Mouse (Mus musculus) intestine, embryonic 16.5 days (tissue): Measurements from ENCODE around the gene Cct6b. TPM values are rescaled to one million over a fixed set of nuclear protein-coding genes. Genes with fewer than 3 reads are reported as not detected.

Experiments used
- ATAC-seq: fragments of 200-750 bp; cut with Nextera tagmentation; 2 replicates; pipeline ENCODE4 v1.8.0; 2017; ENCODE audit warnings: moderate TSS enrichment, moderate library complexity
- H3K27ac ChIP-seq: fragments of 300-500 bp; sonication (generic); 2 replicates; pipeline ENCODE4 v1.5.1; 2014; ENCODE audit warnings: mild to moderate bottlenecking, low read length
- H3K27me3 ChIP-seq: fragments of 300-500 bp; sonication (generic); replicated peaks from 2 replicates; pipeline ENCODE4 v1.6.1; 2014; ENCODE audit warnings: low read length, control low read depth, mixed read lengths; ENCODE audit not compliant: control insufficient read depth, insufficient read depth
- H3K36me3 ChIP-seq: fragments of 300-500 bp; sonication (generic); 2 replicates; pipeline ENCODE4 v1.6.1; 2014; ENCODE audit warnings: low read length, control low read depth; ENCODE audit not compliant: control insufficient read depth, insufficient read depth
- H3K4me1 ChIP-seq: fragments of 300-500 bp; sonication (generic); 2 replicates; pipeline ENCODE4 v1.6.1; 2014; ENCODE audit warnings: low read length, control low read depth, mixed read lengths; ENCODE audit not compliant: control insufficient read depth, insufficient read depth
- H3K4me2 ChIP-seq: fragments of 300-500 bp; sonication (generic); 2 replicates; pipeline ENCODE4 v1.6.1; 2014; ENCODE audit warnings: low read depth, low read length, control low read depth
- H3K4me3 ChIP-seq: fragments of 300-500 bp; sonication (generic); 2 replicates; pipeline ENCODE4 v1.5.1; 2014; ENCODE audit warnings: mild to moderate bottlenecking, low read length
- H3K9ac ChIP-seq: fragments of 300-500 bp; sonication (generic); 2 replicates; pipeline ENCODE4 v1.6.1; 2014; ENCODE audit warnings: low read depth, low read length
- H3K9me3 ChIP-seq: fragments of 300-500 bp; sonication (generic); 2 replicates; pipeline ENCODE4 v1.6.1; 2016; ENCODE audit warnings: low read length, control low read depth; ENCODE audit not compliant: control insufficient read depth
- WGBS: fragments of 180-500 bp; shearing (Covaris S2); extraction: QIAGEN DNeasy Blood & Tissue Kit; methylation state at CpG from one replicate; pipeline ENCODE4 v1.1.7; 2014; 5-methylcytosine and 5-hydroxymethylcytosine counted together
- polyA plus RNA-seq: library from polyadenylated mRNA; unstranded; fragments of >200 nt; fragmentation: Nextera tagmentation; extraction: Ambion mirVana; gene quantifications from 2 replicates; pipeline ENCODE4 v1.2.1, GENCODE M21; 2015

Gene Cct6b
- polyA plus RNA-seq, 1 experiment from 2014 or later: 0.49 TPM

DNA sequence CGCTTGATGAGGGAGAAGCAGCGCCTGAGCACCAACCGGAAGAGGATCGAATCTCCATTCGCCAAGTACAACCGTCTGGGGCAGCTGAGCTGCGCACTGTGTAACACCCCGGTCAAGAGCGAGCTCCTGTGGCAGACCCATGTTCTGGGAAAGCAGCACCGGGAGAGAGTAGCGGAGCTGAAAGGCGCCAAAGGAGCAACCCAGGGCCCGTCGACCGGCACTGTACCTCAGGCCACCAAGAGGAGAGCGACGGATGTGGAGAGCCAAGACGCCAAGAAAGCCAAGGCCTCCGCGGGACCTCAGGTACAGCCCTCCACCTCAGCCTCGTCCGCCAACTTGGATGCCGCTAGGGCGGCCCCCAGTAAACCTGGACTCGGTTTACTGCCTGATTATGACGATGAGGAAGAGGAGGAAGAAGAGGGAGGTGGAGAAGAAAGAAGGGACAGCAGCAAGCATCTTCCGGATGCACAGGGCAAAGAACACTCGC lies 360 bp upstream of the Cct6b start:
- WGBS: under 1% methylated on average over 28 of the region's 28 CpGs
- H3K4me2 ChIP-seq: peak overlapping the region; percentile 81
- peaks cover 10% of the 10 kb centered on the region for H3K4me1 ChIP-seq
- no peaks in the 10 kb centered on the region for H3K36me3 ChIP-seq
- ATAC-seq: peak; percentile 78
- no peaks in the 10 kb centered on the region for H3K27me3 ChIP-seq
- peak overlapping the region; percentile 87 for H3K4me3 ChIP-seq
- H3K9me3 ChIP-seq: no peaks in the 10 kb centered on the region
- peak overlapping the region; percentile 88 for H3K9ac ChIP-seq
- H3K27ac ChIP-seq: peak overlapping the region; percentile 89

DNA sequence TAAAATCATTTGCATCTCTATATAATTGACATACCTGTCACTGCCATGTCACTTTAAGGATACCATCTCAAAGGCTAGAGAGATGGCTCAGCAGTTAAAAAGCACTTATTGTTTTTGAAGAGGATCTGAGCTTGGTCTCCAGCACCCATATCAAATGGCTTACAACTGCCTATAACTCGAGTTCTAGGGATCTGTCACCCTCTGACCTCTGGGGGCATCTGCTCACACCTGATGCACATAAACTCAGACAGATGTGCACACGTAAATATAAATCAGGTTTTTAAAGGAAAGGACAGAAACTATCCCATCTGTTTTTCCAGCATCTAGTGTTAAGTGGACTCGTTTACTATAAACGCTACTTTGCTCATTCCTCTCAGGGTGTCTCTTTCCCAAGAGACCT lies 860 bp downstream of the Cct6b start:
- H3K9ac ChIP-seq: peak overlapping the region; percentile 88; the same call in 1 of the 2 replicates
- H3K9me3 ChIP-seq: no peaks in the 10 kb centered on the region
- H3K27me3 ChIP-seq: no peaks in the 10 kb centered on the region
- H3K36me3 ChIP-seq: no peaks in the 10 kb centered on the region
- H3K4me3 ChIP-seq: peak overlapping the region; percentile 87
- ATAC-seq: no peak
- peaks cover 10% of the 10 kb centered on the region for H3K4me1 ChIP-seq
- WGBS: 7% methylated on average over 4 of the region's 4 CpGs
- 0 out of 2 replicates have a peak overlapping the region, but pooled peaks have one; percentile 89 for H3K27ac ChIP-seq
- H3K4me2 ChIP-seq: peak overlapping the region; percentile 68

DNA sequence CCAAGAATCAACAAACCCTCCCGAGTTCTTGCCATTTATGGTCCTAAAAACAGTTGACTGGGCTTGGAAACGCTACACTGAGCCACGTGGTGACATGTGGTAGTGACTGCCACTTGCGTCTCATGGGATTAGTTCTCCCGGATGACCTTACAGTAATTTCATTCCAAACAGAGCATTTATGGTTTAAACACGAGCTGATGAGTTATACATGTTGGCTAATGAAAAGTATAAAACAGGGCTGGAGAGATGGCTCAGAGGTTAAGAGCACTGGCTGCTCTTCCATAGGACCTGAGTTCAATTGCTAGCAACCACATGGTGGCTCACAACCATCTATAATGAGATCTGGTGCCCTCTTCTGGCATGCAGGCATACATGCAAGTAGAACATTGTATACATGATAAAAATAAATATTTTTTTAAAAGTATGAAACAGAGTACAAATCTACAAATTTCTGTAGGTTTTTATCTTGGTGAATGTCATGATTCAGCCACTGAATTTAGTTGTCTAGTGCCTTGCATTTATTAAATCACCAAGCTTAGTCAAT lies 1.8 kb downstream of the Cct6b start:
- Histone ChIP-seq H3K4me1 (peaks cover 10% of the 10 kb centered on the region), H3K9me3 (no peaks in the 10 kb centered on the region), H3K27ac (no peak overlapping the region), H3K27me3 (no peaks in the 10 kb centered on the region), H3K4me2 (no peak overlapping the region), H3K4me3 (no peak overlapping the region), H3K9ac (no peak overlapping the region), H3K36me3 (no peaks in the 10 kb centered on the region)
- ATAC-seq: no peak
- 85% methylated on average over 6 of the region's 6 CpGs for WGBS

DNA sequence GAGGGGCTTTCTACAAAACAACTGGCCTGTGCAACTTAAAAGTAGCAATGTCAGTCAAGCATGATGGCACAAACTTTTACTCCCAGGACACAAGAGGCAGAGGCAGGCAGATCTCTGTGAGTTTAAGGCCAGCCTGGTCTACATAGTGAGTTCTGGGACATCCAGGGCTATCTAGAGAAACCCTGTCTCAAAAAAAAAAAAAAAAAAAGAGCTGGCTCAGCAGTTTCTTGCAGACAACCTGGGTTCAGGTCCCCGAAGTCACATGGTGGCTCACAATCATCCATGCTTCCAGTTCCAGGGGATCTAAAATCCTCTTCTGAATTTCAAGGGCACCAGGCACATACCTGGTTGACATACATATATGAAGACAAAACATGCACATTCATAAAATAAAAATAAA lies 8.2 kb downstream of the Cct6b start:
- H3K36me3 ChIP-seq: no peaks in the 10 kb centered on the region
- no peaks in the 10 kb centered on the region for H3K9me3 ChIP-seq
- no peak overlapping the region for H3K27ac ChIP-seq
- no peaks in the 10 kb centered on the region for H3K4me1 ChIP-seq
- no peak overlapping the region for H3K9ac ChIP-seq
- H3K4me3 ChIP-seq: no peak overlapping the region
- H3K27me3 ChIP-seq: no peaks in the 10 kb centered on the region
- WGBS: 88% methylated on average over 1 of the region's 1 CpGs
- ATAC-seq: no peak
- no peak overlapping the region for H3K4me2 ChIP-seq

DNA sequence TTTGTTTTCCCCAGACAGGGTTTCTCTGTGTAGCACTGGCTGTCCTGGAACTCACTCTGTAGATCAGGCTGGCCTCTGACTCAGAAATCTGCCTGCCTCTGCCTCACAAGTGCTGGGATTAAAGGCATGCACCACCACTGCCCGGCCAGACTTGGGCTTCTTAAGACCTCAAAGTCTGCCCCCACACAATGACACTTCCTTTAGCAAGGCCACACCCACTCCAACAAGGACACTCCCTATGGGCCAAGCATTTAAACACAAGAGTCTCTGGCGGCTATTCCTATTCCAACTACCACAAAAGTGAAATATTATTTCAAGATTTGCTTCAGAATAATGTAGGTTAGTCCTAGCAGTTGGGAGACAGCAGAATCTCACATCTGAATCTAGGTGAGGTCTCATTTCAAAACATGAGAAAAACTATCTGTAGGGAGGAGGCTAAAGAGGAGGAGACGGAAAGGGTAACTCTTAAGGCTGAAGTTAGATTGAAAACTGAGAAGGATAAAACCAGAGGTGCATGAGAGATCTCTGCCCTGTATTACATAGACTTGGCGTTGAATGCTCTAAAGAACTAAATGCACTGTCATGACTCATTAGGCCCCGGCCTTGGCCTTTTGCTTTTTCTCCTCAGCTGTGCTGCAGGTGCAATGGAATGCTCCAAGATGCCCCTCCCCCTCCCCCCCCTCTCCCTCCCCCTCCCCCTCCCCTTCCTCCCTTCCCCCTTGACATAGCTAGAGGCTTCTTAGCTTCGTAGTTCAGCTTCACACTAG lies 11.6 kb downstream of the Cct6b start:
- WGBS: 75% methylated on average over 6 of the region's 6 CpGs
- Histone ChIP-seq H3K4me2 (no peak overlapping the region), H3K9me3 (no peaks in the 10 kb centered on the region), H3K4me1 (no peaks in the 10 kb centered on the region), H3K27ac (no peak overlapping the region), H3K36me3 (no peaks in the 10 kb centered on the region), H3K27me3 (no peaks in the 10 kb centered on the region), H3K9ac (no peak overlapping the region), H3K4me3 (no peak overlapping the region)
- no peak for ATAC-seq

DNA sequence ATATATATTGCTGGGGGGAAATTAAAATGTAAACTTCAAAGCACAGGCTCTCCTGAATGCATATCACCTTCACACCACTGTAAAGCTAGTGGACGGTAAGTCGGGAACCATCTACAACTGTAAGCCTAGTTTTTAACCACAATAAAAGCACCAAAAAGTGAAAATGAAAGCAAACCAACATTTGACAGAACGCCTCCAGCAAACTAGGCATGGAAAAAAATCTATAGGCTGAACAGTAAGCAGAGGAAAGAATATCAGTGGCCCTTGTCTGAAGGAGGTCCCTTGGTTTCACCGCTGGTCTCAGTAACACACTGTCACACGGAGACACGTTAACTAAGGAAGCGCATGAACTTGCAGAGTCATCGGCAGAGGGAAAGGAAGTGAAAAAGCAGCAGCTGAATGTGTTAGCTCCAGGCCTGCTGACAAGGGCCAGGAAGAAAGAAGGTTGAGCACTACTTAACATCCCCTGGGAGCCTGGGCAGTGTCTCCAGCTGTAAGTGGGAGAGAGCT lies 17.2 kb downstream of the Cct6b start:
- H3K9me3 ChIP-seq: peaks cover 4% of the 10 kb centered on the region; the same call in 1 of the 2 replicates
- H3K4me2 ChIP-seq: no peak overlapping the region
- H3K36me3 ChIP-seq: no peaks in the 10 kb centered on the region
- no peak for ATAC-seq
- 74% methylated on average over 8 of the region's 8 CpGs for WGBS
- H3K4me1 ChIP-seq: no peaks in the 10 kb centered on the region
- H3K27me3 ChIP-seq: no peaks in the 10 kb centered on the region
- H3K9ac ChIP-seq: 0 out of 2 replicates have a peak overlapping the region, but pooled peaks have one; percentile 0
- H3K27ac ChIP-seq: no peak overlapping the region
- H3K4me3 ChIP-seq: no peak overlapping the region

DNA sequence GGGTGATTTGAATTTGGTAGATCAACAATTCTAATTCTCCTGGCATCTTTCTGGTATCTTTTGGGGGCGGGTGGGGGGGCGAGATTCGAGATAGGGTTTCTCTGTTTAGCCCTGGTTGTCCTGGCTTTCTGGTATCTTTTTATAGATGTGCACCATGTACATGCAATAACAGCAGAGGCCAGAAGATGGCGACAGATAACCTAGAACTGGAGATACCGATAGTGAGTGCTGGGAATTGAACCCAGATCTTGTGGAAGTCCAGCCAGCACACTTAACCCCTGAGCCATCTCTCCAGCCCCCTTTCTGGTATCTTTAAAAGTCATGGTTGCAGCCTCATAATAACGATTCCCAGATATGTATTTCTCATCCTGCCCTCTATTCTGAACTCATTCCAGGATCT lies 18.0 kb downstream of the Cct6b start:
- Histone ChIP-seq H3K4me2 (no peak overlapping the region), H3K27me3 (no peaks in the 10 kb centered on the region), H3K9ac (no peak overlapping the region), H3K27ac (no peak overlapping the region), H3K9me3 (peaks cover 4% of the 10 kb centered on the region; the same call in 1 of the 2 replicates), H3K36me3 (no peaks in the 10 kb centered on the region), H3K4me1 (no peaks in the 10 kb centered on the region), H3K4me3 (no peak overlapping the region)
- 36% methylated on average over 6 of the region's 6 CpGs for WGBS
- ATAC-seq: no peak

DNA sequence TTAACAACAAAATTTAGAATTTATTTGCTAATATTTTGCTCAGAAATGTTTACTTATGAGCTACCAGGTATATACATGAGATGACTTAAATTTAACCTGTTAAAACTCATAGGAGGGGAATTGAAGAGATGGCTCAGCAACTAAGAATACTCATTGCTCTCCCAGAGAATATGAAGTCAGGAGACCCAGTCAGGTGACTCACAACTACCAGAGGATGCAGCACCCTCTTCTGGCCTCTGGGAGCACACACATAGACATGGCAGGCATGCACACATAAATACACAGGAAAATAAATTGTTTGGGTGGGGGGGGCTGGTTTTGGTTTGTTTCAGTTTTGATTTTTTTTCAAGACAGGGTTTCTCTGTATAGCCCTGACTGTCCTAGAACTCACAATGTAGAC lies 25.1 kb downstream of the Cct6b start:
- Histone ChIP-seq H3K4me1 (no peaks in the 10 kb centered on the region), H3K36me3 (no peaks in the 10 kb centered on the region), H3K4me2 (no peak overlapping the region), H3K27ac (no peak overlapping the region), H3K9me3 (no peaks in the 10 kb centered on the region), H3K4me3 (no peak overlapping the region), H3K27me3 (no peaks in the 10 kb centered on the region), H3K9ac (no peak overlapping the region)
- ATAC-seq: no peak

DNA sequence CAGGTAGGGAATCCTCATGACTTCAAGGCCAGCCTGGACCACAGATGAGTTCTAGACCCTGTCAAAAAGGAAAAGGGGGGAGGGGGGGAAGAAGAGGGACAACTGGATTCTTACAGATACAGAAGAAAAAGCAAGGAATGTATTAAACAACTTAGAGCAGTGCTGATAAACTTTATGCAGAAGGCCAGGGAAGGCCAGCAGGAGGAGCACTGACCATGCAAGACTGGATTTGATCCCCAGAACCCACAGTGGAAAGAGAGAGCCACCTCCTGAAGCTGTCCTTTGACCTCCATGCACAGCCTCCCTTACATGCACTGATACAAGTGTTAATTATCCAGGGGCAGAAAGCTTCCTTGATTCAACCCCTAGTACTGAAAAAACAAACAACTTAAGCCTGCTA lies 29.9 kb downstream of the Cct6b start:
- Histone ChIP-seq H3K9ac (no peak overlapping the region), H3K4me3 (no peak overlapping the region), H3K4me2 (no peak overlapping the region), H3K27me3 (no peaks in the 10 kb centered on the region), H3K27ac (no peak overlapping the region), H3K36me3 (no peaks in the 10 kb centered on the region), H3K9me3 (no peaks in the 10 kb centered on the region), H3K4me1 (no peaks in the 10 kb centered on the region)
- ATAC-seq: no peak
